Mouse (Mus musculus) spleen, adult 2 months (tissue): ENCODE results near the gene Ermp1. TPM values are rescaled to one million over a fixed set of nuclear protein-coding genes. Genes with fewer than 3 reads are reported as not detected.

ENCODE experiments used
- DNase-seq, 2 experiments: peaks; one replicate each; pipeline versions ENCODE4 v3.0.0 to v3.0.0-alpha.2; 2012 to 2021; ENCODE audit warnings: low spot score in 2 of 2, low read depth in 1 of 2
- H3K27ac ChIP-seq: fragments of 200-500 bp; 2 replicates; pipeline ENCODE4 v1.5.1; 2012; ENCODE audit warnings: low read length, inconsistent platforms; ENCODE audit not compliant: insufficient read depth
- H3K27me3 ChIP-seq: fragments of 200-500 bp; 2 replicates; pipeline ENCODE4 v1.6.1; 2012; ENCODE audit warnings: mild to moderate bottlenecking, moderate library complexity, low read length, inconsistent platforms; ENCODE audit not compliant: control insufficient read depth, insufficient read depth
- H3K36me3 ChIP-seq: fragments of 200-500 bp; 2 replicates; pipeline ENCODE4 v1.6.1; 2012; ENCODE audit warnings: mild to moderate bottlenecking, low read length, inconsistent platforms; ENCODE audit not compliant: control insufficient read depth, insufficient read depth
- H3K4me1 ChIP-seq: fragments of 200-500 bp; 2 replicates; pipeline ENCODE4 v1.6.1; 2011; ENCODE audit warnings: inconsistent platforms; ENCODE audit not compliant: control insufficient read depth, insufficient read depth, insufficient read length
- H3K4me3 ChIP-seq: fragments of 200-500 bp; 2 replicates; pipeline ENCODE4 v1.5.1; 2011; ENCODE audit warnings: mild to moderate bottlenecking, inconsistent platforms; ENCODE audit not compliant: insufficient read depth, insufficient read length; ENCODE audit errors: extremely low read depth
- CTCF ChIP-seq: fragments of 200-500 bp; IDR thresholded peaks from 2 replicates; pipeline ENCODE4 v1.5.1; 2011; ENCODE audit warnings: mild to moderate bottlenecking, inconsistent platforms; ENCODE audit not compliant: insufficient read depth, insufficient read length, insufficient replicate concordance; ENCODE audit errors: extremely low read depth
- POLR2A ChIP-seq: fragments of 200-500 bp; IDR thresholded peaks from 2 replicates; pipeline ENCODE4 v1.6.1; 2011; ENCODE audit warnings: low read depth, low read length, inconsistent platforms
- WGBS: fragments of 180-500 bp; shearing (Covaris S2); methylation state at CpG from one replicate; pipeline ENCODE4 v1.1.7; 2018; 5-methylcytosine and 5-hydroxymethylcytosine counted together
- polyA plus RNA-seq: library from polyadenylated mRNA; depleted of rRNA; stranded (reverse); fragments of >200 nt; gene quantifications from 2 replicates; pipeline ENCODE4 v1.2.3, GENCODE M21; 2012

The Ermp1 gene
- polyA plus RNA-seq, 1 experiment, result 11.4 TPM

DNA sequence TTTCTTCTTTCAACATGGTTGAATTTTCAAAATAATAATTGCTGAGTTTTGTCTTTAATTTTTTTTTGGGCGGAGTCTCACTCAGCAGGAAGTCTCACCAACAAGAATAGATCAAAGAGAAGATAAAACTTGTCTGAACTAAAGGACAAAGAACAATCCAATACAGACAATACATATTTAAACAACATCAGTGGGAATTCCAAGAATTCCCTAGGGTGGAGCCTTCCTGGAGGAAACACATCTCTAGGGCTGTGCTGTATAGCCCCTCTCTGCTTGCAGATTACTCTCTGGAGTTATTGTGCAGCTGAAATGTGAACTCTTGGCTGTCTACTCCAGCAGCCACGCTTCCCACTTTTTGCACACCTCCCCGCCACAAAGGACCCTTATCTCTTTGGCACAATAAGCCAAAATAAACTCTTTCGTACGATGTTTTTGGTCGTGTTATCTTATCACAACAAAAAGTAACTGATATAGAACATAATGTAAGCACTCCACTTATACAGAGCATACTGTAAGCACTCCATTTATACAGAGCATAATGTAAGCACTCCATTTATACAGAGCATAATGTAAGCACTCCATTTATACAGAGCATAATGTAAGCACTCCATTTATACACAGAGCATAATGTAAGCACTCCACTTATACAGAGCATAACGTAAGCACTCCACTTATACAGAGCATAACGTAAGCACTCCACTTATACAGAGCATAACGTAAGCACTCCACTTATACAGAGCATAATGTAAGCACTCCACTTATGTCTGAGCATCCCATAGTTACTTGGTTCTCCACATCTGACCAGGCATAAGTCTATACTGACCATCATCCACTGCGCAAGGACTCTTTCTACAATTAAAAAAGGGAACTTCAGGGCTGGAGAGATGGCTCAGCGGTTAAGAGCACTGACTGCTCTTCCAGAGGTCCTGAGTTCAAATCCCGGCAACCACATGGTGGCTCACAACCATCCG, 32.3 kb upstream of the Ermp1 start:
- TF ChIP-seq CTCF, result no peak
- Histone ChIP-seq H3K4me3 (no peak overlapping the region), H3K27me3 (no peaks in the 10 kb centered on the region), H3K4me1 (no peaks in the 10 kb centered on the region; the same call in 1 of the 2 replicates), H3K36me3 (no peaks in the 10 kb centered on the region), H3K27ac (no peak overlapping the region)
- WGBS, result 87% methylated on average over 13 of the region's 13 CpGs
- DNase-seq, result no peak

DNA sequence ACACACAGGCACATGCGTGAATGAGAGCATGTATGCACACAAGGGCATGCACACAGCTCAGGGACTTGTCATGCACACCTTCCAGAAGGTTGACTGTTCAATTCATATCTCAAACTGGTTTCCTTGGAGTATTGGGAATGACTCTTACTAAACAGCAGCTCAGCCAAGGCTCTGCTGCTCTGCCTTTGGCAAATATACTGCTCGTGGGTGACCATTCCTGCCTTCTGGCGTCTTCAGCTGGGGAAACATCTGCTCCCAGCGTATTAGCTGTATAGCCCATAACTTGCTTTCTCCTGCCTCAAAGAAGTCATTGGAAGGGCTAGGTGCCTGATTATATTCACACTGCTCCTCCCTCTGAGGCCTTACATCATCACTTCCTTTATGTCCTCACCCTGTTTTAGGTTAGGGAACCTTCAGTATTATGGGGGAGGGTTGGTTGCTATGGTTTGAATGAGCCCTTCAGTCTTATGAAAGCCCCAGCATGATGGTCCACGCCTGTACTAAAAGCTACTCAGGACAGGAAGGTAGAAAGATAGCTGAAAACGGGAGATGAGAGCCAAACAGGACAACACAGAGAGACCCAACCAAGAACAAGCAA, 30.1 kb upstream of the Ermp1 start:
- DNase-seq, result no peak
- H3K27me3 ChIP-seq, result no peaks in the 10 kb centered on the region
- H3K4me3 ChIP-seq, result no peak overlapping the region
- WGBS, result 86% methylated on average over 6 of the region's 6 CpGs
- TF ChIP-seq CTCF, result no peak
- no peak for TF ChIP-seq POLR2A
- no peaks in the 10 kb centered on the region for H3K36me3 ChIP-seq
- H3K27ac ChIP-seq, result no peak overlapping the region
- H3K4me1 ChIP-seq, result no peaks in the 10 kb centered on the region; the same call in 1 of the 2 replicates

DNA sequence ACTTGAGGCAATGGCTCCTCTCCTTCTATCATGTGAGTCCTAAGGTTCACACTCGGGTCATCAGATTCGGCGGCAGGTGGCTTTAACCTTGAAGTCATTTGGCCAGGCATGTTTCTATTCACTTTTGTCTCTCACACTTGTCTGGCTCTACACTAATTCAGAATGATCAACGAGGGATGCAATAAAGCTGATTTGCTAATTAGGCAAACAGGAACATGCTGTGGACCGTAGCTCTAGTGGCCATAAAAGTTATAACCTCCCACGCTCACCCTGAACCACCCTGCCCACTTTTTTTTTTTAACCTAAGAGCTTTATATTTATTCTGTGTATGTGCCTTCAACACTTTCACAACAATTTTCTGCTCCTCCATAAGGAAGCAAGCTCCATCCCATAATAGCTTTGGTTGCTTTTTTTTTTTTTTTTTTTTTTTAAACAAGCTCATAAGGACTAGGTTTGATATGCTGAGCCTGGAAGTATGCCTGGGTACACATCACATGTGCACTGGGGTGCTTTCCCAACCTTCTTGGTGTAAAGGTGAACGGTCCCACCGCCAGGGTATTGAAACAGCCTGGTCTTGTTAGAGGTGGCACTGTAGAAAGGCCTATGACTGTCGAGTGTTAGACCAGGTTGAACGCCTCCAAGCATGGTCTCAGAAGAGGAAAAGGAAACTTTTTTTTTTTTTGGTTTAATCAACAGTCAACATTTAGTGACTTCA, 28.4 kb upstream of the Ermp1 start:
- H3K36me3 ChIP-seq, result no peaks in the 10 kb centered on the region
- peak in 1 of 2 experiments; percentile 9 for DNase-seq
- H3K27ac ChIP-seq, result no peak overlapping the region
- WGBS, result 75% methylated on average over 10 of the region's 10 CpGs
- no peak overlapping the region for H3K4me3 ChIP-seq
- no peaks in the 10 kb centered on the region; the same call in 1 of the 2 replicates for H3K4me1 ChIP-seq
- no peaks in the 10 kb centered on the region for H3K27me3 ChIP-seq
- no peak for TF ChIP-seq CTCF
- no peak for TF ChIP-seq POLR2A

DNA sequence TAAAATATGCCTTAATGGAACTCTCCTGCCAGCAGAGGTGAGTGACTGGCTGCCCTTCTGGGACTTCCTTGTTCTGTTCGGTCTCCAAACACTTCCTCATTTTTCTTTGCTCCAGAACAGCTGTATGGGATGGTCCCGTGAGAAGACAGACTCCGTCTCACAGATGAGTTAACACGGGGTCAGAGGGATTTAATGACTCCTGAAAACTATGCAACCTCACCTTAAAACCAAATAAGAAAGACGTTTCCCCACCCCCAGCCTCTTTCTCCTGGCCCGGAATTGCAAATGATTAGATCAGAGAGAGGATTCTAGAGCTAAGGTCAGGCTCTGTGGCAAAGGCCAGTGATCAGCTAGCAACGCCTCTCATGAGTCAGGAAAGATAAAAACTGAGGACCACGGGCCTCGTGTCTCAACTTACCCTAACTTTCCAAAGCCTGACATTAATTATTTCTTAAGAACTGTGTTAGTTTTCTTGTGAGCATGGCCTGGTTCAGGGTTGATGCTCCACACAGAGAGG, 27.4 kb upstream of the Ermp1 start:
- 42% methylated on average over 9 of the region's 9 CpGs for WGBS
- Histone ChIP-seq H3K36me3 (no peaks in the 10 kb centered on the region), H3K4me1 (no peaks in the 10 kb centered on the region; the same call in 1 of the 2 replicates), H3K27ac (no peak overlapping the region), H3K4me3 (no peak overlapping the region), H3K27me3 (no peaks in the 10 kb centered on the region)
- DNase-seq, result no peak
- TF ChIP-seq POLR2A (no peak), CTCF (no peak)

DNA sequence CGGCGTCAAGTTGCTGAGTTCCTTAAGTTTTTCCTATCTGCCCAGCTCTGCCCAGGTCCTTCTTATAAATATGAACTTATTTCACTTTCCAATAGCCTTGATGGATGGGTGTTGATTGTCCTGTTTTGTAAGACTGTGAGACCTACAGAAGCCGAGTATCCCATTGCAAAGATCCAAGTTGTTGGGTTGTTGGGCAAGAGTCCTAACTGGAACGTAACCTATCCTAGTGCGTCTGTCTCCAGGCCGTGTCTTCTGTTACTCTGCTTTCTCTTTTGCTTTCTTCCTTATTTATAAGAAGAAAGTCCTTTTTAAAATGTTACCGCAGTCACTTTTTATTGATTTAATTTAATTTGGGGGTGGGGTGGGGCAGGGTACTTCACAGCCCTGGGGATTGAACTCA, 26.7 kb upstream of the Ermp1 start:
- H3K36me3 ChIP-seq, result no peaks in the 10 kb centered on the region
- H3K27ac ChIP-seq, result no peak overlapping the region
- WGBS, result 87% methylated on average over 7 of the region's 7 CpGs
- no peak for DNase-seq
- H3K27me3 ChIP-seq, result no peaks in the 10 kb centered on the region
- H3K4me3 ChIP-seq, result no peak overlapping the region
- H3K4me1 ChIP-seq, result no peaks in the 10 kb centered on the region
- TF ChIP-seq CTCF, result no peak
- TF ChIP-seq POLR2A, result no peak

DNA sequence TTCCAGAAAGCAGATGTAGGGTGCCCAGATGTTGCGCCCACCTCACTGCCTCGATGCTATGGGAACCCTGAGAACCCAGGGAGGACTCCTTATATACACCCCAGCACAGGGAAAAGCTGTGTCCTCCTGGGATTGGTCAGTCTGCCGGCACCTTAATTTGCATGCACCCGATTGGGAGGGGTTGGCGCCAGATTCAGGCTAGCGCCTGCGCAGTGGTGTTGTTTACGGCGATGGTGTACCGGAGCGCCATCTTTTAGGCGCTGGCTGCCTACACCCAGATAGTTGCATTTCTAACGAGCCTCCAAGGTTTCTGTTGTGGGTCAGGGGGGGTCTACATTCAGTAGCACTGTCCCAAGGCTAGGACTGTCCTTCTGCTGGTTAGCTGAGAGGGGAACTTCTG, 24.4 kb upstream of the Ermp1 start:
- Histone ChIP-seq H3K27me3 (no peaks in the 10 kb centered on the region), H3K36me3 (no peaks in the 10 kb centered on the region), H3K27ac (no peak overlapping the region), H3K4me3 (no peak overlapping the region), H3K4me1 (no peaks in the 10 kb centered on the region)
- no peak for TF ChIP-seq POLR2A
- no peak for TF ChIP-seq CTCF
- DNase-seq, result no peak
- 92% methylated on average over 13 of the region's 13 CpGs for WGBS

DNA sequence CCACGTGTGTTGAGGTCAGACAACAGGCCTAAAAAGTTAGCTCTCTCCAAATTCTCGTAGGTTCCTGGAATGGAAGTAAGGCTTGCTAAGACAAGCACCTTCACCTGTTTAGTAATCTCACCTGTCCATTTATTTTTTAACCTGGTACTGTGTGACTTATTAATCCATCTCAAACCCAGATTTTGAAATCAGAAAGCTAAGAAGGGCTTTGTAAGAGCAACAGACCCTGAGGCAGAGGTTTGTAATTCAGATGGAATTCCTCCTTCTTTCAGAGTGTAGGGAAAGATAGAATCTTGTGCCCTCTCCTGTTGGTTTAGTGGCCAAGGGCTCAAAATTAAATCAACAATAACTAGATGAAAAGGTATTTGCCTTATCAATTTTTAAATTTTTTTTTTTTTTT, 22.9 kb upstream of the Ermp1 start:
- Histone ChIP-seq H3K27ac (no peak overlapping the region), H3K36me3 (no peaks in the 10 kb centered on the region), H3K27me3 (no peaks in the 10 kb centered on the region), H3K4me1 (no peaks in the 10 kb centered on the region), H3K4me3 (no peak overlapping the region)
- TF ChIP-seq POLR2A (no peak), CTCF (no peak)
- 85% methylated on average over 2 of the region's 2 CpGs for WGBS
- DNase-seq, result no peak
